Comparison of ENCODE assay signal across 8 mouse cellular contexts in genomic region chr17:90892327-90893259, GRCm38 (mm10).
A peak's percentile ranks its signal among the peaks of the same experiment; 100 is the strongest.
DNase-seq lines count a peak whose midpoint lies in the region; ATAC-seq lines count a peak whose summit lies in the region.

No protein-coding gene starts in this region.

- no peak overlapping the region for H3K4me2 ChIP-seq in limb, embryonic 12.5 days

- H3K27ac ChIP-seq in limb, embryonic 12.5 days = peak overlapping the region; percentile 76

- H3K27me3 ChIP-seq in limb, embryonic 12.5 days = no peaks in the 10 kb centered on the region

- WGBS in limb, embryonic 12.5 days = 51% methylated on average over 4 of the region's 4 CpGs

- ATAC-seq in limb, embryonic 12.5 days (ENCODE audit: insufficient number of reproducible peaks, insufficient read depth, low FRiP score, low TSS enrichment, low read depth) = peak; percentile 88; the same call in 1 of the 2 replicates

- H3K9me3 ChIP-seq in limb, embryonic 12.5 days = no peaks in the 10 kb centered on the region

- no peak overlapping the region for H3K9ac ChIP-seq in limb, embryonic 12.5 days (replicated peaks)

- no peak overlapping the region for H3K4me3 ChIP-seq in limb, embryonic 12.5 days (replicated peaks)

- H3K4me1 ChIP-seq in limb, embryonic 12.5 days (replicated peaks) = no peaks in the 10 kb centered on the region

- DNase-seq in embryo, embryonic 10 days (ENCODE audit: low spot score) = peak; percentile 9
- DNase-seq in embryo, embryonic 9.5 days (ENCODE audit: extremely low spot score) = no peak
- DNase-seq in cerebellum, adult 9-11 months = peak; percentile 79
- DNase-seq in heart, postnatal 4 days = peak; percentile 5
- no peak for DNase-seq in spleen, postnatal 10 days (ENCODE audit: low spot score in 2 of 2)
- no peak for DNase-seq in testis, postnatal 10 days (ENCODE audit: low spot score)
- no peak for DNase-seq in urinary bladder, postnatal 25 days (ENCODE audit: low spot score)

- no peaks in the 10 kb centered on the region for H3K36me3 ChIP-seq in limb, embryonic 12.5 days

Comparison
In these comparisons a context has a peak if more than half of its experiments do, and no peak if none do; other contexts are left out.
1. DNase-seq: peak in embryo, embryonic 10 days (single experiment), cerebellum, adult 9-11 months (single experiment) and heart, postnatal 4 days (single experiment); none in embryo, embryonic 9.5 days (single experiment), spleen, postnatal 10 days (0 of 2), testis, postnatal 10 days (single experiment) and urinary bladder, postnatal 25 days (single experiment).